Mouse (Mus musculus) neural tube, embryonic 14.5 days (tissue): Measurements from ENCODE around the gene Tmem174. TPM values are rescaled to one million over a fixed set of nuclear protein-coding genes. Genes with fewer than 3 reads are reported as not detected.

ENCODE experiments used
- ATAC-seq: fragments of 200-750 bp; cut with Nextera tagmentation; 2 replicates; pipeline ENCODE4 v1.8.0; 2017; ENCODE audit warnings: low read depth, mild to moderate bottlenecking, moderate TSS enrichment, moderate library complexity
- H3K27ac ChIP-seq: fragments of 300-500 bp; sonication (generic); 2 replicates; pipeline ENCODE4 v1.5.1; 2014; ENCODE audit warnings: low read depth, mild to moderate bottlenecking, control low read depth, low read length, moderate library complexity, mixed read lengths
- H3K27me3 ChIP-seq: fragments of 300-500 bp; sonication (generic); 2 replicates; pipeline ENCODE4 v1.6.1; 2014; ENCODE audit warnings: low read length; ENCODE audit not compliant: control insufficient read depth, insufficient read depth
- H3K36me3 ChIP-seq: fragments of 300-500 bp; sonication (generic); 2 replicates; pipeline ENCODE4 v1.6.1; 2014; ENCODE audit warnings: low read length, mixed read lengths; ENCODE audit not compliant: control insufficient read depth, insufficient read depth
- H3K4me1 ChIP-seq: fragments of 300-500 bp; sonication (generic); 2 replicates; pipeline ENCODE4 v1.6.1; 2014; ENCODE audit warnings: low read length; ENCODE audit not compliant: control insufficient read depth, insufficient read depth
- H3K4me2 ChIP-seq: fragments of 300-500 bp; sonication (generic); 2 replicates; pipeline ENCODE4 v1.6.1; 2014; ENCODE audit warnings: mild to moderate bottlenecking, low read depth, low read length, control low read depth
- H3K4me3 ChIP-seq: fragments of 300-500 bp; sonication (generic); 2 replicates; pipeline ENCODE4 v1.5.1; 2014; ENCODE audit warnings: low read depth, low read length, control low read depth, mixed read lengths
- H3K9ac ChIP-seq: fragments of 300-500 bp; sonication (generic); replicated peaks from 2 replicates; pipeline ENCODE4 v1.6.1; 2014; ENCODE audit warnings: low read depth, mild to moderate bottlenecking, control low read depth, low read length, mixed read lengths
- H3K9me3 ChIP-seq: fragments of 300-500 bp; sonication (generic); 2 replicates; pipeline ENCODE4 v1.6.1; 2016; ENCODE audit warnings: low read length; ENCODE audit not compliant: control insufficient read depth
- WGBS: fragments of 180-500 bp; shearing (Covaris S2); extraction: QIAGEN DNeasy Blood & Tissue Kit; methylation state at CpG from one replicate; pipeline ENCODE4 v1.1.7; 2014; 5-methylcytosine and 5-hydroxymethylcytosine counted together
- polyA plus RNA-seq: library from polyadenylated mRNA; unstranded; fragments of >200 nt; fragmentation: Nextera tagmentation; extraction: Ambion mirVana; gene quantifications from 2 replicates; pipeline ENCODE4 v1.2.1, GENCODE M21; 2014

Tmem174 gene
- polyA plus RNA-seq, 1 experiment from 2014 or later = not detected

- no peak overlapping the region for H3K4me3 ChIP-seq
- WGBS = 91% methylated on average over 10 of the region's 10 CpGs
These were observed 28.0 kb upstream of the Tmem174 start for GRCm38 (mm10) chr13:98665240-98665639.

DNA sequence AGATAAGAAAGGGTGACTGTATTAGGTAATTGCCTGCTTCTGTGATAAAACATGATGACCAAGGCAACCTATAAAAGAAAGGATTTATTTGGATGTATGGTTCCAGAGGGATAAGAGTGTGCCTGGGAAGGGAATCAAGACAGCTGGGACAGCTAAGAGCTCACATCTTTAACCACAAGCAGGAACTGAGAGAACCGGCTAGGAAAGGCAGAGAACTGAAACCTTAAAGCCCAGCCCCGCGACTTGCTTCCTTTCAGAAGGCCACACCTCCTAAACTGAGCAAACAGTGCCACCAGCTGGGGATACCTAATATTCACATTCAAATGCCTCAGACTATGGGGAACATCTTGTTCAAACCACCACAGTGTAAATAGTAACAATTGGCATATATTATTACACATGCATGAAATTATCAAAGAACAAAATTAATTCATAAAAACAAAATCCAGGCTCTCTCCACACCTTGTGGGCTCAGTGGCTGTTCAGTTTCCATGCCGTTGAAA lies 25.0 kb upstream of the Tmem174 start:
- ATAC-seq = no peak
- no peak overlapping the region for H3K27ac ChIP-seq
- H3K4me2 ChIP-seq = no peak overlapping the region
- no peak overlapping the region for H3K4me3 ChIP-seq
- 89% methylated on average over 4 of the region's 4 CpGs for WGBS
- no peak overlapping the region for H3K9ac ChIP-seq
- H3K9me3 ChIP-seq = no peaks in the 10 kb centered on the region
- no peaks in the 10 kb centered on the region for H3K27me3 ChIP-seq
- no peaks in the 10 kb centered on the region for H3K36me3 ChIP-seq
- no peaks in the 10 kb centered on the region for H3K4me1 ChIP-seq

More at GRCm38 (mm10) chr13:98665240-98665639, 28.0 kb upstream of the Tmem174 start:
- no peak overlapping the region for H3K9ac ChIP-seq
- H3K27me3 ChIP-seq = no peaks in the 10 kb centered on the region
- no peaks in the 10 kb centered on the region for H3K9me3 ChIP-seq
- no peaks in the 10 kb centered on the region for H3K4me1 ChIP-seq
- no peak overlapping the region for H3K4me2 ChIP-seq
- ATAC-seq = no peak
- H3K36me3 ChIP-seq = no peaks in the 10 kb centered on the region
- no peak overlapping the region for H3K27ac ChIP-seq

DNA sequence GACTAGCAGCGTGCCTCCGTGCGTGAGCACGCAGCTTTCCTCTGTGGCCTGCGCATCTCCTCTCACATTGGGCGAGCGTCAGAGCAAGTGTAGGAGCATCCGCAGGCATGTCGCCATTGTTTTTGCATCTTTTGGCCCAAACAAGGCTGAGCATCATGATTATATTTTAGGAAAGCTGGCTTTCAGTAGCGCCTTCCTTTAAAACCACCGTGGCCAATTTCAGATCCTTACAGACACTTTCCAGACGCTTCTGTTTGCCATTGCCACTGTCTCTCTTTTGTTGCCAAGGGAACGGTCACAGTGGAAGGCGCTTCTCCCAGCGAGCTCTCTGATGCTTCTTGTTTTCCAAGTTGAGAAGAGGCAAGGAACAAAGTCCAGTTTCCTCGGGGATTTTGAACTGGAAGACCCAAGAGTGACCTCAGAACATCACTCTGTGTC lies 18.8 kb upstream of the Tmem174 start:
- 71% methylated on average over 16 of the region's 16 CpGs for WGBS
- no peak overlapping the region for H3K4me3 ChIP-seq
- H3K4me1 ChIP-seq = no peaks in the 10 kb centered on the region
- no peak overlapping the region for H3K9ac ChIP-seq
- H3K27ac ChIP-seq = no peak overlapping the region
- ATAC-seq = no peak
- H3K9me3 ChIP-seq = no peaks in the 10 kb centered on the region
- H3K4me2 ChIP-seq = no peak overlapping the region
- no peaks in the 10 kb centered on the region for H3K36me3 ChIP-seq
- no peaks in the 10 kb centered on the region for H3K27me3 ChIP-seq

- no peaks in the 10 kb centered on the region for H3K36me3 ChIP-seq
- H3K9me3 ChIP-seq = no peaks in the 10 kb centered on the region
- H3K4me1 ChIP-seq = no peaks in the 10 kb centered on the region
- H3K4me2 ChIP-seq = no peak overlapping the region
- H3K9ac ChIP-seq = no peak overlapping the region
- no peak for ATAC-seq
- 90% methylated on average over 4 of the region's 4 CpGs for WGBS
- H3K27me3 ChIP-seq = no peaks in the 10 kb centered on the region
- H3K27ac ChIP-seq = no peak overlapping the region
- H3K4me3 ChIP-seq = no peak overlapping the region
These were observed 18.1 kb upstream of the Tmem174 start for GRCm38 (mm10) chr13:98655346-98655745.

DNA sequence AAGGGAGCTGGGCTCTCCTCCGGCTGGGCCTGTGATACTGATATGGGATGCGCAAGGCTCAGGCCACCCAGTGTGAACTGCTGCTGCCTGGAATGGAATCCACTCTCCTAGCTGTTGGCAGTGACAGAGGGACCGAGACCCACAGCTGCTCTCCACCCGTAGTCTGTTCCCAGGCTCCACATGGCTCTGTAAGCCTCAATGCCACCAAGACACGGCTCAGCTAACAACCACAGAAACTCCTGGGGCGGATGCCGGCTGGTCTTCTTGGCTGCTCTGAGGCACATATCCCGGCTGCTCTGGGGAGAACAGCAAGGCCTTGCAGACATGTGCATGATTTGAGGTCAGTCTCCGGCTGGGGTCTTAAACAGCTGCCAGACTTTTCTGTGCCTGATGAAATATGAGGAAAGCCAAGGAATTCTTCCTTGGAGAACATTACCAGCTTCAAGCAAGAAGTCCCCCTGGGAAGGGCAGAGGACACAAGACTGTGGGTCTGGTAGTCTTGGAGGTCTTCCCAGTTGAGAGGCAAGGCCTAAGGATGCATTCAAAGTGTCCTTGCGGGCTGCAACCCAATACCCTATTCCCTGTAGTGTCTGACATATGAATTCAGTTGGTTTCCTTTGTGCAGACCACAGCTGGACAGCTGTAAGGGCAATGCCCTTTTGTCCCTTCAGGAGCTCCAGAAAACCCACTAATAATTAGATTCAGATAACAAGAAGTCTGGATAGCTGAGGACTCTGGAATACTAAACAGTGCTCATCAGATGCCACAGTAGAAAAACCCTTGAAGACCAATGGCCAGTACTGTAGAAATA lies 17.1 kb upstream of the Tmem174 start:
- Histone ChIP-seq H3K4me2 (no peak overlapping the region), H3K36me3 (no peaks in the 10 kb centered on the region), H3K27ac (no peak overlapping the region), H3K27me3 (no peaks in the 10 kb centered on the region), H3K9ac (no peak overlapping the region), H3K4me1 (no peaks in the 10 kb centered on the region), H3K9me3 (no peaks in the 10 kb centered on the region), H3K4me3 (no peak overlapping the region)
- ATAC-seq = no peak
- WGBS = 72% methylated on average over 10 of the region's 10 CpGs

- Histone ChIP-seq H3K4me2 (no peak overlapping the region), H3K9me3 (no peaks in the 10 kb centered on the region), H3K27ac (no peak overlapping the region), H3K4me1 (no peaks in the 10 kb centered on the region), H3K27me3 (no peaks in the 10 kb centered on the region), H3K36me3 (no peaks in the 10 kb centered on the region), H3K9ac (no peak overlapping the region), H3K4me3 (no peak overlapping the region)
- no peak for ATAC-seq
- WGBS = 84% methylated on average over 2 of the region's 2 CpGs
These were observed 15.0 kb upstream of the Tmem174 start for GRCm38 (mm10) chr13:98652194-98652593.

DNA sequence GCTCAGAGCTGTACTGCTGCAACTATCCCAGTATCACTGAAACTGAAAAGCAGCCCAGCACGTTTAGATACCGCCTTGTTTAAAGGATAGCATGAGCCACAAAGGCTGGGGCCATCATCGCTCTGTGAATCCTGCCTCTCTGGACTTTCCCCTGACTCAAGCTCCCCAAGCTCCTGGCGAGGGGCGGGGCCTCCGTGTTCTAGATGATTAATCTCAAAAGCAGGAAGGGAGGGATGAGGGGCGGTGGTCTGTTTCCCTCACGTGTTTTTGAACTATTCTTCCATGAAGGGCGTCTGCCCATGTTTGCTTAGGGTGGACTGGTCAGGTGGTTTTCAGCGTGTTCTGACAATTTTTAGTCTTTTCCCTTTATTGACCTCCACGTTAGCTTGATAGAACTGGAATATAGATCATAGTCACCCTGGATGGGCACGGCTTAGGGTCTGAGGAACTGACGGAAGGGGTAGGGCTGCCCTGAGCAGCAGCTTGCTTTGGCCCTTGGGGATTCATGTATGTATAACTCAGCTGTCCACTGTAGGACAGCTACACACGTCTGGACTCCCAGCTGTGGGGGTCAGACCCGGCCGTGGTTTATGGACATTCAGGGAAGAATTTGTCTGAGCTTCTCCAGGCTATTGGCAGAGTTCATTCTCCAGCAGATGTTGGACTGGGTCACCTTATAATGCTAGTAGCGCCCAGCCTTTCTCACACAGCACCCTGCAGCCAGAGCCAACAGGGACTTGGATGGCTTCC lies 14.2 kb upstream of the Tmem174 start:
- H3K27ac ChIP-seq = no peak overlapping the region
- no peak for ATAC-seq
- H3K9me3 ChIP-seq = no peaks in the 10 kb centered on the region
- no peak overlapping the region for H3K9ac ChIP-seq
- no peak overlapping the region for H3K4me3 ChIP-seq
- no peaks in the 10 kb centered on the region for H3K36me3 ChIP-seq
- no peak overlapping the region for H3K4me2 ChIP-seq
- H3K27me3 ChIP-seq = no peaks in the 10 kb centered on the region
- H3K4me1 ChIP-seq = no peaks in the 10 kb centered on the region
- 71% methylated on average over 17 of the region's 17 CpGs for WGBS

DNA sequence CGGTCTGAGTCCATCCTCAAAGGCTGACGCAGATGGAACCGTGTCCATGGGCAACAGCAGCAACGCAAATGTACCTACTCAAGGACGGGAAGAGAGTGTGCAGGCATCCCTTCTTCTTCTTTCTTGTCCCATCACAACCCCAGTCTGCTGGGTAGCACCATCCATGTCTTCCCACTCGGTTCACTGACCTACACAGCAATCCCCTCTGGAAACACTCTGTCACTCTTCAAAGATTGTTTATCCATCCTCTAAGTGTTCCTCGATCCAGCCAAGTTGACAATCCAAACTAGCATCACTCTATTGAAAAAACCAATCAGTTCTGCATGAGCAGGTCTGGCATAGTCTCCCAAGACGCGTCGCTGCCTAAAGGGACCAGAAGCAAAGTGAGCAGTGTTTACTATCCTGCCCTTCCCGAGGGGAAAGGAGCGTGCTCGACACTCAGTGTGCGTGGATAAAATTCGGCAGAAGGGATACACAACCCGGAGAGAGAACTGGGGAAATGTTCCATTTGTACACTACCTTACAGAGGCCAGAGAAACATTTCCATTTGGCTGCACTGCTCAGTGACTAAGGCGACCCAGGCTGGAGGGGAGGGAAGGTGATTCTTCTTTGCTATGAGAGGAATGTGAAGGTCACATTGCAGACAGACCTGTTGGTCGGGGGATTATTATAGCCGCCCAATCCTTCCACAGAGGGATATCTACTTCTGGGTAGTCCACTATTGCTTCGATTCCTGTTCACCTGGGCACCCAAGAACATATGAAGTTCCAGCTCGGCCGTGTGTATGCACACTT lies 10.8 kb upstream of the Tmem174 start:
- Histone ChIP-seq H3K4me2 (no peak overlapping the region), H3K36me3 (no peaks in the 10 kb centered on the region), H3K27ac (no peak overlapping the region), H3K4me1 (no peaks in the 10 kb centered on the region), H3K27me3 (no peaks in the 10 kb centered on the region), H3K4me3 (no peak overlapping the region), H3K9ac (no peak overlapping the region), H3K9me3 (no peaks in the 10 kb centered on the region)
- 88% methylated on average over 22 of the region's 22 CpGs for whole genome bisulfite sequencing
- no peak for ATAC-seq
